Mouse (Mus musculus): ENCODE measurements around the gene Sfpq. TPM values are rescaled to one million over a fixed set of nuclear protein-coding genes. Genes with fewer than 3 reads are reported as not detected.

Gene Sfpq
- polyA plus RNA-seq, 1 experiment, result 111 TPM

- peaks cover 2% of the 10 kb centered on the region; the same call in 1 of the 2 replicates for H3K4me1 ChIP-seq (ENCODE audit: control insufficient read depth, insufficient read depth, low read length)
- H3K4me3 ChIP-seq (ENCODE audit: insufficient read depth, low read length), result peak overlapping the region; percentile 61; the same call in 1 of the 2 replicates
- no peak overlapping the region for H3K27ac ChIP-seq (ENCODE audit: insufficient read depth, low read length)
- TF ChIP-seq POLR2A (IDR thresholded peaks at IDR 0.05; ENCODE audit: extremely low read depth, insufficient read depth, low read length) (no peak), CTCF (IDR thresholded peaks at IDR 0.05; ENCODE audit: extremely low read depth, insufficient read depth, low read length) (no peak)
Measured at GRCm38 (mm10) chr4:127024240-127024639, 3.1 kb downstream of the Sfpq start.

GRCm38 (mm10) chr4:127026826-127027225 is 5.7 kb downstream of the Sfpq start:
- peaks cover 2% of the 10 kb centered on the region; the same call in 1 of the 2 replicates for H3K4me1 ChIP-seq (ENCODE audit: control insufficient read depth, insufficient read depth, low read length)
- TF ChIP-seq POLR2A (IDR thresholded peaks at IDR 0.05; ENCODE audit: extremely low read depth, insufficient read depth, low read length), result no peak
- TF ChIP-seq CTCF (IDR thresholded peaks at IDR 0.05; ENCODE audit: extremely low read depth, insufficient read depth, low read length), result no peak
- H3K27ac ChIP-seq (ENCODE audit: insufficient read depth, low read length), result no peak overlapping the region
- H3K4me3 ChIP-seq (ENCODE audit: insufficient read depth, low read length), result no peak overlapping the region

- Histone ChIP-seq H3K27ac (ENCODE audit: insufficient read depth, low read length) (no peak overlapping the region), H3K4me3 (ENCODE audit: insufficient read depth, low read length) (no peak overlapping the region), H3K4me1 (ENCODE audit: control insufficient read depth, insufficient read depth, low read length) (peaks cover 2% of the 10 kb centered on the region; the same call in 1 of the 2 replicates)
- TF ChIP-seq POLR2A (IDR thresholded peaks at IDR 0.05; ENCODE audit: extremely low read depth, insufficient read depth, low read length), result no peak
- TF ChIP-seq CTCF (IDR thresholded peaks at IDR 0.05; ENCODE audit: extremely low read depth, insufficient read depth, low read length), result peak; percentile 34
Measured at GRCm38 (mm10) chr4:127027228-127028190, 6.4 kb downstream of the Sfpq start.

- H3K4me3 ChIP-seq (ENCODE audit: insufficient read depth, low read length), result no peak overlapping the region
- H3K27ac ChIP-seq (ENCODE audit: insufficient read depth, low read length), result no peak overlapping the region
- H3K4me1 ChIP-seq (ENCODE audit: control insufficient read depth, insufficient read depth, low read length), result 0 out of 2 replicates have a peak, but pooled peaks cover 2% of the 10 kb centered on the region
- no peak for TF ChIP-seq CTCF (IDR thresholded peaks at IDR 0.05; ENCODE audit: extremely low read depth, insufficient read depth, low read length)
- TF ChIP-seq POLR2A (IDR thresholded peaks at IDR 0.05; ENCODE audit: extremely low read depth, insufficient read depth, low read length), result no peak
Measured at GRCm38 (mm10) chr4:127037158-127037557, 16.0 kb downstream of the Sfpq start.

GRCm38 (mm10) chr4:127037908-127038827 is 17.0 kb downstream of the Sfpq start:
- Histone ChIP-seq H3K4me1 (ENCODE audit: control insufficient read depth, insufficient read depth, low read length) (0 out of 2 replicates have a peak, but pooled peaks cover 2% of the 10 kb centered on the region), H3K4me3 (ENCODE audit: insufficient read depth, low read length) (no peak overlapping the region), H3K27ac (ENCODE audit: insufficient read depth, low read length) (no peak overlapping the region)
- TF ChIP-seq POLR2A (IDR thresholded peaks at IDR 0.05; ENCODE audit: extremely low read depth, insufficient read depth, low read length) (no peak), CTCF (IDR thresholded peaks at IDR 0.05; ENCODE audit: extremely low read depth, insufficient read depth, low read length) (no peak)

- TF ChIP-seq CTCF (IDR thresholded peaks at IDR 0.05; ENCODE audit: extremely low read depth, insufficient read depth, low read length) (no peak), POLR2A (IDR thresholded peaks at IDR 0.05; ENCODE audit: extremely low read depth, insufficient read depth, low read length) (no peak)
- Histone ChIP-seq H3K4me1 (ENCODE audit: control insufficient read depth, insufficient read depth, low read length) (0 out of 2 replicates have a peak, but pooled peaks cover 2% of the 10 kb centered on the region), H3K4me3 (ENCODE audit: insufficient read depth, low read length) (no peak overlapping the region), H3K27ac (ENCODE audit: insufficient read depth, low read length) (no peak overlapping the region)
Measured at GRCm38 (mm10) chr4:127038828-127039349, 17.8 kb downstream of the Sfpq start.

- 0 out of 2 replicates have a peak, but pooled peaks have one; percentile 4 for TF ChIP-seq POLR2A (IDR thresholded peaks at IDR 0.05; ENCODE audit: extremely low read depth, insufficient read depth, low read length)
- no peak for TF ChIP-seq CTCF (IDR thresholded peaks at IDR 0.05; ENCODE audit: extremely low read depth, insufficient read depth, low read length)
- no peaks in the 10 kb centered on the region for H3K4me1 ChIP-seq (ENCODE audit: control insufficient read depth, insufficient read depth, low read length)
- H3K27ac ChIP-seq (ENCODE audit: insufficient read depth, low read length), result no peak overlapping the region
- no peak overlapping the region for H3K4me3 ChIP-seq (ENCODE audit: insufficient read depth, low read length)
Measured at GRCm38 (mm10) chr4:127039871-127040483, 18.9 kb downstream of the Sfpq start.

GRCm38 (mm10) chr4:127043540-127043939 is 22.4 kb downstream of the Sfpq start:
- H3K4me1 ChIP-seq (ENCODE audit: control insufficient read depth, insufficient read depth, low read length), result no peaks in the 10 kb centered on the region
- TF ChIP-seq CTCF (IDR thresholded peaks at IDR 0.05; ENCODE audit: extremely low read depth, insufficient read depth, low read length), result no peak
- TF ChIP-seq POLR2A (IDR thresholded peaks at IDR 0.05; ENCODE audit: extremely low read depth, insufficient read depth, low read length), result no peak
- H3K27ac ChIP-seq (ENCODE audit: insufficient read depth, low read length), result no peak overlapping the region
- no peak overlapping the region for H3K4me3 ChIP-seq (ENCODE audit: insufficient read depth, low read length)
